Mouse (Mus musculus): ENCODE data around the gene D630003M21Rik.

DNA sequence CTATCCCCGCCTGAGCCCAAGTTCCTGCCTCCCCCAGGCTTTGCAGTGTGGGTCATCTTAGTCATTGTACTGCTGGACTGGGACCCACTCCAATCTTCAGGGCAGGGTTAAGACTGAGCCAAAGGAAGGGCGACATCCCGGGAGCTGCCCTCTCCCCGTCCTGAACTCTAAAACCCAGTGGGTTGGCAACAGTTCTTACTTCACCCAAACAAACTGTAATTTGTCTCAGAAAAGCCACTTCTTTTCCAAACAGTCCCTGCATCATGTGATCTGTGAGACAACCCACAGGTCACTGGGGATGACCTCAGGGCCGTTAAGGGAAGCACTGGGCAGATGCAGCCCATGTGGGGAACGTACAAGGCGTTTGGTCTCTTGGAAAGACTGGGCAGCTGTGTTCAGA, 92.8 kb downstream of the D630003M21Rik start:
- TF ChIP-seq CTCF (IDR thresholded peaks at IDR 0.05; ENCODE audit: low read depth) (no peak), EP300 (IDR thresholded peaks at IDR 0.05; ENCODE audit: low read depth) (peak; percentile 31; the same call in 1 of the 2 replicates)
